Mouse (Mus musculus): ENCODE results near the gene Mras. TPM values are rescaled to one million over a fixed set of nuclear protein-coding genes. Genes with fewer than 3 reads are reported as not detected.

Gene Mras
- polyA plus RNA-seq, 1 experiment from 2014 or later: 59.9 TPM

DNA sequence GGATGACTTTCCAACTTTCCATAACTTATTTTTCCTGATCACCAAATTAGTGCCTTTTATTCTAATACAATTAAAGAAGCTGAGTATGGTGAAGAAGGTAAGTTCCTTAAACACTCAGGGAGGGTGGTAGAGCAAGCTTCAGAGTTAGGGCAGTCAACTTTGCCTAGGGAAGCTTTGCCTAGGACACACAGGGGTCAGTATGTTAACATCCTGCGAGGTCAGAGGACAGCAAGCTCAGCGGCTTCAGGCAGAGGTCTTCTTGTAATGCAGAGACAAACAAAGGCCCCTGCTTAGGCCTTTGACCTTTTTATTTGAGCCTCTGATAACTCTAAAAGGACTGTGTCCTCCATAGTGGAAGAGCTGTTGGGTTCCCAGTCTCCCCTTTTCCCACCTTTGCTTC, 46.5 kb downstream of the Mras start:
- ATAC-seq (ENCODE audit: low FRiP score, low TSS enrichment): no peak
- Histone ChIP-seq H3K9me3 (ENCODE audit: control insufficient read depth, low read length) (no peaks in the 10 kb centered on the region), H3K4me3 (replicated peaks; ENCODE audit: low read depth, low read length) (no peak overlapping the region), H3K36me3 (ENCODE audit: control insufficient read depth, insufficient read depth, low read length) (peaks cover 47% of the 10 kb centered on the region), H3K4me1 (ENCODE audit: control insufficient read depth, insufficient read depth, low read length) (no peaks in the 10 kb centered on the region), H3K9ac (replicated peaks; ENCODE audit: low read length) (no peak overlapping the region), H3K27me3 (ENCODE audit: control insufficient read depth, insufficient read depth, low read length) (no peaks in the 10 kb centered on the region), H3K4me2 (ENCODE audit: low read length) (no peak overlapping the region), H3K27ac (replicated peaks; ENCODE audit: low read depth, low read length) (no peak overlapping the region)
- no peak for DNase-seq
- WGBS: 44% methylated on average over 2 of the region's 2 CpGs

DNA sequence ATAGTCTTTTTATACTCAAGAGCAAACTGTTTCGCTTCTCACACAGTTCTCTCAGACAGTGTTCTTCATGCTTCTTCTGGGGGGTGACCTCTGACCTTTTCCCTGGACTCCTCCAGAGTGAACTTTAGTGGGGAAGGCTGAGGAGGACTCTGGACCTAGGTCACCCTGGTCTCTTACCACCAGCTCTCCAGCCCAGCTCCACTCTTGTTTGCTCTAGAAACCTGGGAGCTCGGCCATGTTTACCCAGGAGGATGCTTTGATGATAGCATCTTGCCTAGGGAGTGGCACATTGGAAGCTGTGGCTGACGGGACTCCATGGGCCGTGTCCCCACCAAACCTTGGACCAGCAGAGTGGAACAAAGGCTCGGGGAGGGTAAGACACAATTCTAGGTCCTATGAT, 47.0 kb downstream of the Mras start:
- H3K4me2 ChIP-seq (ENCODE audit: low read length): no peak overlapping the region
- ATAC-seq (ENCODE audit: low FRiP score, low TSS enrichment) (no peak), DNase-seq (no peak)
- WGBS: 85% methylated on average over 5 of the region's 5 CpGs
- peaks cover 50% of the 10 kb centered on the region for H3K36me3 ChIP-seq (ENCODE audit: control insufficient read depth, insufficient read depth, low read length)
- no peak overlapping the region for H3K27ac ChIP-seq (replicated peaks; ENCODE audit: low read depth, low read length)
- no peaks in the 10 kb centered on the region for H3K9me3 ChIP-seq (ENCODE audit: control insufficient read depth, low read length)
- no peak overlapping the region for H3K4me3 ChIP-seq (replicated peaks; ENCODE audit: low read depth, low read length)
- no peaks in the 10 kb centered on the region for H3K4me1 ChIP-seq (ENCODE audit: control insufficient read depth, insufficient read depth, low read length)
- no peaks in the 10 kb centered on the region for H3K27me3 ChIP-seq (ENCODE audit: control insufficient read depth, insufficient read depth, low read length)
- no peak overlapping the region for H3K9ac ChIP-seq (replicated peaks; ENCODE audit: low read length)

DNA sequence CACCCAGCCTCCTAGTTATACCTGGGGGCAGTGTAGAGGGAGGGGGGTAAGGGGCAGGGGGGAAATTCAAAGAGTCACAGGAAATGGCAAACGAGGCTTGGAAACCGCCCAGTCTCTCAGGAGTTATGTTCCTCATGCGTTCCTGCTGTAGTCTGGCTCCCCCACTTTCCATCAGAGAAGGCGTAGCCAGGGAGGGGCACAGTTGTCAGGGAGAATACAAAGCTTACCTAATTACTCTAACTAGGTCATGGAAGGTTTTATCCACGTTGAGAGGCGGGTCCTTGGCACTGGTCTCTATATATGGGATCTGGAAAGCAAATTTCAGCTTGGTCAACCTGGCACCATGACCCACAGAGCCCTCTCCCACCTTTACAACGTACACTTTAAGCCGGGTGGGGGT, 47.7 kb downstream of the Mras start:
- ATAC-seq (ENCODE audit: low FRiP score, low TSS enrichment) (no peak), DNase-seq (no peak)
- no peak overlapping the region for H3K4me2 ChIP-seq (ENCODE audit: low read length)
- no peak overlapping the region for H3K4me3 ChIP-seq (replicated peaks; ENCODE audit: low read depth, low read length)
- H3K9ac ChIP-seq (replicated peaks; ENCODE audit: low read length): no peak overlapping the region
- no peaks in the 10 kb centered on the region for H3K9me3 ChIP-seq (ENCODE audit: control insufficient read depth, low read length)
- 90% methylated on average over 8 of the region's 8 CpGs for WGBS
- peaks cover 50% of the 10 kb centered on the region for H3K36me3 ChIP-seq (ENCODE audit: control insufficient read depth, insufficient read depth, low read length)
- H3K4me1 ChIP-seq (ENCODE audit: control insufficient read depth, insufficient read depth, low read length): no peaks in the 10 kb centered on the region
- no peak overlapping the region for H3K27ac ChIP-seq (replicated peaks; ENCODE audit: low read depth, low read length)
- H3K27me3 ChIP-seq (ENCODE audit: control insufficient read depth, insufficient read depth, low read length): no peaks in the 10 kb centered on the region

DNA sequence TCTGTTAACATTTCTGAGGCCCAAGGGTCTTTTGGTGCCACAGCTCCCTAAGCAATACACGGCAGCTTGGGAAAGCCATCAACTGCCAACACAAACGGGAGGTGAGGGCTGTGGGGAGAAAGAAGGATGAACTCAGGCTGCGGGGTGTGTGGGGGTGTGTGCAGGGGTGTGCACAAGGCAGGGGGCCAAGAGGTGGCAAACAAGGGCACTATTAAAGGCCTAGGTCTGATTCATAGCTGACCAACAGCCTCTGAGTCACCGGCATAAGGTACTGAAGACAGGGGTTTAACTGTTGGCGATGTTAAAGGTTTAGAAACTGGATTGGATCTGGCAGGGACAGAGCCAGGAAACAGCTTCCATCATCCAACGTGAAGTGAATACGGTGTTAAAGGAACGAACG, 48.3 kb downstream of the Mras start:
- WGBS: 84% methylated on average over 9 of the region's 9 CpGs
- no peak overlapping the region for H3K4me3 ChIP-seq (replicated peaks; ENCODE audit: low read depth, low read length)
- ATAC-seq (ENCODE audit: low FRiP score, low TSS enrichment) (no peak), DNase-seq (no peak)
- H3K36me3 ChIP-seq (ENCODE audit: control insufficient read depth, insufficient read depth, low read length): peaks cover 50% of the 10 kb centered on the region
- H3K4me2 ChIP-seq (ENCODE audit: low read length): no peak overlapping the region
- H3K9me3 ChIP-seq (ENCODE audit: control insufficient read depth, low read length): no peaks in the 10 kb centered on the region
- H3K4me1 ChIP-seq (ENCODE audit: control insufficient read depth, insufficient read depth, low read length): no peaks in the 10 kb centered on the region
- no peak overlapping the region for H3K9ac ChIP-seq (replicated peaks; ENCODE audit: low read length)
- H3K27me3 ChIP-seq (ENCODE audit: control insufficient read depth, insufficient read depth, low read length): no peaks in the 10 kb centered on the region
- no peak overlapping the region for H3K27ac ChIP-seq (replicated peaks; ENCODE audit: low read depth, low read length)

DNA sequence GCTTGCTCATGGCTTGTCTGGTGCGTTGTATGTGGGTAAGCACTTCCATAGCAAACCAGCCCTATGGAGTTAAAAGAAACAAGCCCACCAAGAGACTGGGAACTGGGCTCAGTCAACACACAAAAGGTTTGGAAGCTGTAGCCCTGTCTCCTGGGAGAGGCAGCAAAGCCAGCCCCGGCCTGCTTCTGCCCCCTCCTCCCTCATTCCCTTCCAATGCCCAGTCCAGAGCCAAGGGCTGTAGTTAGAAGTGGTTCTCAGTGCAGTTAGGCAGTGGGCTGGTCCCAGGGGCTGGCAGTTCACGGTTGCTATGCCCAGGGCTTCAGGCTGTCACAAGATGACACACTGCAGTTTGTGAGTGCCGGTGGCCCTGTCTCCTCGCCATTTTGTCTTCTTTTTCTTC, 49.1 kb downstream of the Mras start:
- no peaks in the 10 kb centered on the region for H3K4me1 ChIP-seq (ENCODE audit: control insufficient read depth, insufficient read depth, low read length)
- no peak overlapping the region for H3K27ac ChIP-seq (replicated peaks; ENCODE audit: low read depth, low read length)
- H3K27me3 ChIP-seq (ENCODE audit: control insufficient read depth, insufficient read depth, low read length): no peaks in the 10 kb centered on the region
- H3K4me2 ChIP-seq (ENCODE audit: low read length): no peak overlapping the region
- H3K36me3 ChIP-seq (ENCODE audit: control insufficient read depth, insufficient read depth, low read length): peaks cover 50% of the 10 kb centered on the region
- no peak for ATAC-seq (ENCODE audit: low FRiP score, low TSS enrichment)
- peak; percentile 15 for DNase-seq
- H3K4me3 ChIP-seq (replicated peaks; ENCODE audit: low read depth, low read length): no peak overlapping the region
- H3K9me3 ChIP-seq (ENCODE audit: control insufficient read depth, low read length): no peaks in the 10 kb centered on the region
- H3K9ac ChIP-seq (replicated peaks; ENCODE audit: low read length): no peak overlapping the region
- 75% methylated on average over 5 of the region's 5 CpGs for WGBS

DNA sequence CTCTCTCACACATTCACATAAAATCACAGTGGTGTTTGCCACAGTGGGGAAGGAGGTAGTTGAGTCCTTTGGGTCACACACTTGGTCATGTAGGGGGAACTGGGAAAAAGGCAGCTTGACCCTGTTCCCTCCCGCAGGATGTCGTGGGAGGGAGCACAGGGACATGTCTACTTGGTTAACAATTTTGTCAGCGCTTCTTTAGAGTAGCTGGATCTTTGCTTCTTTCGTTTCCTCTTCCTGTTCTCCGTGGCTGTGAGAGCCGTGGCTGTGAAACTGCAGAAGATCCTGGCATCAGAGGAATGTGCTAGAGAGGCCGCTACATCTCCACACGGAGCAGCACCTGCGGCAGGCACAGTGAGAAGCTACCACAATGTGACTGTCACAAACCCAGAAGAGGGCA, 54.6 kb downstream of the Mras start:
- no peaks in the 10 kb centered on the region for H3K27me3 ChIP-seq (ENCODE audit: control insufficient read depth, insufficient read depth, low read length)
- no peaks in the 10 kb centered on the region for H3K4me1 ChIP-seq (ENCODE audit: control insufficient read depth, insufficient read depth, low read length)
- ATAC-seq (ENCODE audit: low FRiP score, low TSS enrichment) (no peak), DNase-seq (no peak)
- no peaks in the 10 kb centered on the region for H3K9me3 ChIP-seq (ENCODE audit: control insufficient read depth, low read length)
- H3K27ac ChIP-seq (replicated peaks; ENCODE audit: low read depth, low read length): no peak overlapping the region
- peaks cover 17% of the 10 kb centered on the region for H3K36me3 ChIP-seq (ENCODE audit: control insufficient read depth, insufficient read depth, low read length)
- 87% methylated on average over 9 of the region's 9 CpGs for WGBS
- no peak overlapping the region for H3K4me3 ChIP-seq (replicated peaks; ENCODE audit: low read depth, low read length)
- H3K4me2 ChIP-seq (ENCODE audit: low read length): no peak overlapping the region
- H3K9ac ChIP-seq (replicated peaks; ENCODE audit: low read length): no peak overlapping the region

DNA sequence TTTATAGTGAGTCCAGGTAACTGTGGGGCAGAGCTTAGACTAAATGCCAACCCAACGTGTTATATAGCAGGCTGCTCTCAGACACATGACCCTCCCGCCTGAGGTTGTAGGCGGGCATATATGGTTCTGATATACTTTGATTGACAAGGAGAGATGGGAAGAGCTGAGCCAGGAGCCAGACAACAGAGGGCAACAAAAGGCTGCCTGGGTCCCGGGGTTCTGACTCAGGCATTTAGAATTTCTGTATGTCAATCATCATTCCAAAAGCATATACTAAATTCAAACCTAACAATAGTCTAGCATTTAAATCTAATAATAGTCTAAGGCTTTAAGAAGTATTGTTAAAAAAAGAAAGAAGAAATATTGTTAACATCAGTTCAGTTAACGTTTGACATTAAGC, 58.0 kb downstream of the Mras start:
- no peak for DNase-seq
- Histone ChIP-seq H3K4me2 (ENCODE audit: low read length) (no peak overlapping the region), H3K27me3 (ENCODE audit: control insufficient read depth, insufficient read depth, low read length) (no peaks in the 10 kb centered on the region), H3K4me3 (replicated peaks; ENCODE audit: low read depth, low read length) (no peak overlapping the region), H3K4me1 (ENCODE audit: control insufficient read depth, insufficient read depth, low read length) (no peaks in the 10 kb centered on the region), H3K36me3 (ENCODE audit: control insufficient read depth, insufficient read depth, low read length) (no peaks in the 10 kb centered on the region), H3K9ac (replicated peaks; ENCODE audit: low read length) (no peak overlapping the region), H3K9me3 (ENCODE audit: control insufficient read depth, low read length) (no peaks in the 10 kb centered on the region), H3K27ac (replicated peaks; ENCODE audit: low read depth, low read length) (no peak overlapping the region)
- ATAC-seq (ENCODE audit: low FRiP score, low TSS enrichment): no peak
- 71% methylated on average over 5 of the region's 5 CpGs for WGBS

DNA sequence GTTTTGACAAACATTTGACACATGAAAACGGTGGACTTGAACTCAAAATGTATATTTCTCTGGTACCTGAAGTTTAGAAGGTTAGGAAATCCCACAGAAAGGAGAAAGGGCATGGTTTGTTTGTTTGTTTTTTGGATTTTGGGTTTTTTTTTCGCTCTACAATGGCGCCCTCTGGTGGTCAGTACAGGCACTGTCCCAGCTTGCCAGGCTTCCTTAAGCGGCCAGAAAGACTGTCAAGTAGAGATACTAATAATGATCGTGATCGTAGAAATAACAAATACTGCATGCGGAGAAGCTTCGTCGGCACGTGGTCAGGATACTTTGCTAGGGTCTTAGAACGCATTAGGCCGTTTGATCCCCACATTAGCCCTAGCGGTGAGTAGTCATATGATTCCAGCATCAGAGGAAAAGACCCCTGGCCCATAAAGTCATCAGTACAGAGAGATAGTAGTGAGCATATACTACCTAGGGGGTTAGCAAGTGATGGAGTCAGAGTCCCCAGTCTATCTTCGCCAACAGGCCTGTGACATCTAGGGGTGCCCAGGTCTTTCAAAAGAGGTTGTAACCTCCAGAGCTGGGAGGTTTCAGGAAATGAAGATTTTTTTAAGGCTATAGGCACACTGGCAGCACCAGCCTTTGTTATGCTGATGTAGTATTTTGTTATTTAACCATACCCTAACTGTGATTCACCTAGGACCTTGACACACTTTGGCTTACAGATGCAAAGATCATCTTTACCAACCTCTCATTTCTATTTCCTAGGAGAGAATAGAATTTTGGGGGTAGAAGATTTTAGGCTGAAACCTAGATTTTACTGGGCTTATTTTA, 60.4 kb downstream of the Mras start:
- Histone ChIP-seq H3K4me1 (ENCODE audit: control insufficient read depth, insufficient read depth, low read length) (no peaks in the 10 kb centered on the region), H3K4me2 (ENCODE audit: low read length) (peak overlapping the region; percentile 12), H3K9me3 (ENCODE audit: control insufficient read depth, low read length) (no peaks in the 10 kb centered on the region), H3K27me3 (ENCODE audit: control insufficient read depth, insufficient read depth, low read length) (no peaks in the 10 kb centered on the region), H3K27ac (replicated peaks; ENCODE audit: low read depth, low read length) (no peak overlapping the region), H3K36me3 (ENCODE audit: control insufficient read depth, insufficient read depth, low read length) (no peaks in the 10 kb centered on the region), H3K4me3 (replicated peaks; ENCODE audit: low read depth, low read length) (no peak overlapping the region), H3K9ac (replicated peaks; ENCODE audit: low read length) (no peak overlapping the region)
- DNase-seq: peak; percentile 80
- ATAC-seq (ENCODE audit: low FRiP score, low TSS enrichment): no peak; the same call in 1 of the 2 replicates
- WGBS: 10% methylated on average over 14 of the region's 14 CpGs

DNA sequence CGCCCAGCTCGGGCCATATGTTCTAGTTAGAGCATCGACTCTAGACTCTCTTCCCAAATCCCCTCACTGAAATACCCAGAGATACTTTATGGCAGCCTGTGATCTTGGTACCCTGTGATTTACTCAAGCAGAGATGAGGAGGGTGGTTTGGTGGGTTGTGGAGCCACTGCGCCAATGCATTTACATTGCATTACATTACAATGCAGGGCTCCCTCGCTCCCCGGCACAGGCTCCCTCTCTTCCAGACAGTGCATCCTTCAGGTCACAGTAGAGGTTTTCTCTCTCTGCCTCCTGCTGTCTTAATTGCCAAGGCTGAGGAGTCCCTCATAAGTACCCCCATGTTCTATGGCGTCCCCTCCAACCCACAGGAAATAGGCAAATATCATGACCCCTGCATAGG, 68.8 kb downstream of the Mras start:
- no peaks in the 10 kb centered on the region for H3K9me3 ChIP-seq (ENCODE audit: control insufficient read depth, low read length)
- WGBS: 82% methylated on average over 7 of the region's 7 CpGs
- no peaks in the 10 kb centered on the region for H3K4me1 ChIP-seq (ENCODE audit: control insufficient read depth, insufficient read depth, low read length)
- no peak for ATAC-seq (ENCODE audit: low FRiP score, low TSS enrichment)
- no peak overlapping the region for H3K4me3 ChIP-seq (replicated peaks; ENCODE audit: low read depth, low read length)
- no peaks in the 10 kb centered on the region for H3K36me3 ChIP-seq (ENCODE audit: control insufficient read depth, insufficient read depth, low read length)
- no peak overlapping the region for H3K9ac ChIP-seq (replicated peaks; ENCODE audit: low read length)
- H3K27ac ChIP-seq (replicated peaks; ENCODE audit: low read depth, low read length): no peak overlapping the region
- no peak for DNase-seq
- H3K4me2 ChIP-seq (ENCODE audit: low read length): no peak overlapping the region
- no peaks in the 10 kb centered on the region for H3K27me3 ChIP-seq (ENCODE audit: control insufficient read depth, insufficient read depth, low read length)
